Mouse (Mus musculus): ENCODE measurements around the gene Msantd2. TPM values are rescaled to one million over a fixed set of nuclear protein-coding genes. Genes with fewer than 3 reads are reported as not detected.

Gene Msantd2
- polyA plus RNA-seq, 1 experiment from 2014 or later = 7.5 TPM

GRCm38 (mm10) chr9:37462764-37463163 is 26.4 kb upstream of the Msantd2 start:
- DNase-seq (ENCODE audit: low spot score) = peak; percentile 30
- Histone ChIP-seq H3K4me3 (ENCODE audit: low read depth, low read length) (no peak overlapping the region), H3K27me3 (ENCODE audit: control insufficient read depth, insufficient read depth, low read length) (peaks cover 13% of the 10 kb centered on the region), H3K4me2 (replicated peaks; ENCODE audit: low read depth) (no peak overlapping the region), H3K9me3 (ENCODE audit: control insufficient read depth, low read length) (no peaks in the 10 kb centered on the region), H3K4me1 (replicated peaks; ENCODE audit: control insufficient read depth, insufficient read depth) (peaks cover 6% of the 10 kb centered on the region; the same call in 1 of the 2 replicates), H3K9ac (ENCODE audit: low read length) (no peak overlapping the region), H3K27ac (replicated peaks) (no peak overlapping the region), H3K36me3 (ENCODE audit: control insufficient read depth, insufficient read depth, low read length) (no peaks in the 10 kb centered on the region)
- 14% methylated on average over 7 of the region's 7 CpGs for WGBS
- ATAC-seq (ENCODE audit: low FRiP score, low TSS enrichment) = no peak
- TF ChIP-seq EP300 (optimal IDR thresholded peaks at IDR 0.05) = no peak
- peak; percentile 81 for TF ChIP-seq CTCF (IDR thresholded peaks at IDR 0.05; ENCODE audit: low read depth)

GRCm38 (mm10) chr9:37473611-37474125 is 15.5 kb upstream of the Msantd2 start:
- Histone ChIP-seq H3K4me3 (ENCODE audit: low read depth, low read length) (no peak overlapping the region), H3K9me3 (ENCODE audit: control insufficient read depth, low read length) (no peaks in the 10 kb centered on the region), H3K9ac (ENCODE audit: low read length) (no peak overlapping the region), H3K27ac (replicated peaks) (no peak overlapping the region), H3K36me3 (ENCODE audit: control insufficient read depth, insufficient read depth, low read length) (no peaks in the 10 kb centered on the region), H3K4me2 (replicated peaks; ENCODE audit: low read depth) (no peak overlapping the region), H3K4me1 (replicated peaks; ENCODE audit: control insufficient read depth, insufficient read depth) (no peaks in the 10 kb centered on the region), H3K27me3 (ENCODE audit: control insufficient read depth, insufficient read depth, low read length) (no peaks in the 10 kb centered on the region)
- no peak for TF ChIP-seq EP300 (optimal IDR thresholded peaks at IDR 0.05)
- no peak for TF ChIP-seq CTCF (IDR thresholded peaks at IDR 0.05; ENCODE audit: low read depth)
- ATAC-seq (ENCODE audit: low FRiP score, low TSS enrichment) (no peak), DNase-seq (ENCODE audit: low spot score) (no peak)
- WGBS = 59% methylated on average over 3 of the region's 3 CpGs

GRCm38 (mm10) chr9:37474923-37475322 is 14.2 kb upstream of the Msantd2 start:
- Histone ChIP-seq H3K4me2 (replicated peaks; ENCODE audit: low read depth) (no peak overlapping the region), H3K27me3 (ENCODE audit: control insufficient read depth, insufficient read depth, low read length) (no peaks in the 10 kb centered on the region), H3K4me3 (ENCODE audit: low read depth, low read length) (no peak overlapping the region), H3K9me3 (ENCODE audit: control insufficient read depth, low read length) (no peaks in the 10 kb centered on the region), H3K4me1 (replicated peaks; ENCODE audit: control insufficient read depth, insufficient read depth) (no peaks in the 10 kb centered on the region), H3K9ac (ENCODE audit: low read length) (no peak overlapping the region), H3K36me3 (ENCODE audit: control insufficient read depth, insufficient read depth, low read length) (no peaks in the 10 kb centered on the region), H3K27ac (replicated peaks) (no peak overlapping the region)
- TF ChIP-seq EP300 (optimal IDR thresholded peaks at IDR 0.05) (no peak), CTCF (IDR thresholded peaks at IDR 0.05; ENCODE audit: low read depth) (no peak)
- ATAC-seq (ENCODE audit: low FRiP score, low TSS enrichment) (no peak), DNase-seq (ENCODE audit: low spot score) (no peak)
- 79% methylated on average over 7 of the region's 7 CpGs for WGBS

- H3K9me3 ChIP-seq (ENCODE audit: control insufficient read depth, low read length) = no peaks in the 10 kb centered on the region
- no peaks in the 10 kb centered on the region for H3K36me3 ChIP-seq (ENCODE audit: control insufficient read depth, insufficient read depth, low read length)
- no peak for DNase-seq (ENCODE audit: low spot score)
- no peaks in the 10 kb centered on the region for H3K4me1 ChIP-seq (replicated peaks; ENCODE audit: control insufficient read depth, insufficient read depth)
- TF ChIP-seq EP300 (optimal IDR thresholded peaks at IDR 0.05) (no peak), CTCF (IDR thresholded peaks at IDR 0.05; ENCODE audit: low read depth) (no peak)
- H3K27ac ChIP-seq (replicated peaks) = no peak overlapping the region
- ATAC-seq (ENCODE audit: low FRiP score, low TSS enrichment) = no peak
- H3K9ac ChIP-seq (ENCODE audit: low read length) = no peak overlapping the region
- no peak overlapping the region for H3K4me3 ChIP-seq (ENCODE audit: low read depth, low read length)
- 69% methylated on average over 5 of the region's 5 CpGs for WGBS
- no peaks in the 10 kb centered on the region for H3K27me3 ChIP-seq (ENCODE audit: control insufficient read depth, insufficient read depth, low read length)
- no peak overlapping the region for H3K4me2 ChIP-seq (replicated peaks; ENCODE audit: low read depth)
These were observed 4.0 kb upstream of the Msantd2 start for GRCm38 (mm10) chr9:37485146-37485545.

GRCm38 (mm10) chr9:37488041-37488440 is 1.1 kb upstream of the Msantd2 start:
- ATAC-seq (ENCODE audit: low FRiP score, low TSS enrichment) (no peak), DNase-seq (ENCODE audit: low spot score) (no peak)
- Histone ChIP-seq H3K4me1 (replicated peaks; ENCODE audit: control insufficient read depth, insufficient read depth) (no peaks in the 10 kb centered on the region), H3K4me3 (ENCODE audit: low read depth, low read length) (peak overlapping the region; percentile 100), H3K9ac (ENCODE audit: low read length) (no peak overlapping the region), H3K27me3 (ENCODE audit: control insufficient read depth, insufficient read depth, low read length) (no peaks in the 10 kb centered on the region), H3K9me3 (ENCODE audit: control insufficient read depth, low read length) (no peaks in the 10 kb centered on the region), H3K4me2 (replicated peaks; ENCODE audit: low read depth) (peak overlapping the region; percentile 92), H3K36me3 (ENCODE audit: control insufficient read depth, insufficient read depth, low read length) (no peaks in the 10 kb centered on the region), H3K27ac (replicated peaks) (peak overlapping the region; percentile 100)
- TF ChIP-seq EP300 (optimal IDR thresholded peaks at IDR 0.05) (no peak), CTCF (IDR thresholded peaks at IDR 0.05; ENCODE audit: low read depth) (no peak)
- WGBS = 31% methylated on average over 4 of the region's 4 CpGs

GRCm38 (mm10) chr9:37489446-37490120 is 464 bp downstream of the Msantd2 start:
- TF ChIP-seq CTCF (IDR thresholded peaks at IDR 0.05; ENCODE audit: low read depth) (peak; percentile 24; the same call in 1 of the 2 replicates), EP300 (optimal IDR thresholded peaks at IDR 0.05) (no peak)
- no peaks in the 10 kb centered on the region for H3K9me3 ChIP-seq (ENCODE audit: control insufficient read depth, low read length)
- H3K4me2 ChIP-seq (replicated peaks; ENCODE audit: low read depth) = peak overlapping the region; percentile 92
- peak overlapping the region; percentile 100 for H3K27ac ChIP-seq (replicated peaks)
- H3K9ac ChIP-seq (ENCODE audit: low read length) = peak overlapping the region; percentile 92
- no peaks in the 10 kb centered on the region for H3K27me3 ChIP-seq (ENCODE audit: control insufficient read depth, insufficient read depth, low read length)
- H3K4me3 ChIP-seq (ENCODE audit: low read depth, low read length) = peak overlapping the region; percentile 100
- peak; percentile 57 for DNase-seq (ENCODE audit: low spot score)
- no peaks in the 10 kb centered on the region for H3K36me3 ChIP-seq (ENCODE audit: control insufficient read depth, insufficient read depth, low read length)
- no peaks in the 10 kb centered on the region for H3K4me1 ChIP-seq (replicated peaks; ENCODE audit: control insufficient read depth, insufficient read depth)
- WGBS = under 1% methylated on average over 50 of the region's 75 CpGs
- ATAC-seq (ENCODE audit: low FRiP score, low TSS enrichment) = peak; percentile 70

Measured in stomach, postnatal 0 days (tissue).